Mouse (Mus musculus) intestine, postnatal 0 days (tissue): ENCODE results near the gene Ppip5k2. TPM values are rescaled to one million over a fixed set of nuclear protein-coding genes. Genes with fewer than 3 reads are reported as not detected.

Experiments used
- ATAC-seq: fragments of 200-750 bp; cut with Nextera tagmentation; 2 replicates; pipeline ENCODE4 v1.8.0; 2017; ENCODE audit warnings: mild to moderate bottlenecking, moderate TSS enrichment, moderate library complexity
- H3K27ac ChIP-seq: fragments of 300-500 bp; sonication (generic); 2 replicates; pipeline ENCODE4 v1.5.1; 2014; ENCODE audit warnings: mild to moderate bottlenecking, low read depth, low read length, moderate library complexity
- H3K27me3 ChIP-seq: fragments of 300-500 bp; sonication (generic); replicated peaks from 2 replicates; pipeline ENCODE4 v1.6.1; 2014; ENCODE audit warnings: low read length, mixed read lengths; ENCODE audit not compliant: control insufficient read depth, insufficient read depth
- H3K36me3 ChIP-seq: fragments of 300-500 bp; sonication (generic); 2 replicates; pipeline ENCODE4 v1.6.1; 2014; ENCODE audit warnings: mild to moderate bottlenecking, moderate library complexity; ENCODE audit not compliant: control insufficient read depth, insufficient read depth
- H3K4me1 ChIP-seq: fragments of 300-500 bp; sonication (generic); replicated peaks from 2 replicates; pipeline ENCODE4 v1.6.1; 2014; ENCODE audit warnings: antibody characterized with exemption, low read length, mixed read lengths; ENCODE audit not compliant: control insufficient read depth, insufficient read depth
- H3K4me2 ChIP-seq: fragments of 300-500 bp; sonication (generic); replicated peaks from 2 replicates; pipeline ENCODE4 v1.6.1; 2014; ENCODE audit warnings: low read depth, mild to moderate bottlenecking, moderate library complexity
- H3K4me3 ChIP-seq: fragments of 300-500 bp; sonication (generic); 2 replicates; pipeline ENCODE4 v1.5.1; 2014; ENCODE audit warnings: low read depth, low read length
- H3K9ac ChIP-seq: fragments of 300-500 bp; sonication (generic); 2 replicates; pipeline ENCODE4 v1.6.1; 2014; ENCODE audit warnings: mild to moderate bottlenecking, low read depth, low read length
- H3K9me3 ChIP-seq: fragments of 300-500 bp; sonication (generic); 2 replicates; pipeline ENCODE4 v1.6.1; 2016; ENCODE audit warnings: mixed run types; ENCODE audit not compliant: control insufficient read depth
- CTCF ChIP-seq: sonication (generic); IDR thresholded peaks from 2 replicates; pipeline ENCODE4 v1.5.1; 2016; ENCODE audit warnings: low read depth, mild to moderate bottlenecking, control low read depth, antibody characterized with exemption, moderate library complexity
- WGBS: fragments of 180-500 bp; shearing (Covaris S2); extraction: QIAGEN DNeasy Blood & Tissue Kit; methylation state at CpG from one replicate; pipeline ENCODE4 v1.1.7; 2014; 5-methylcytosine and 5-hydroxymethylcytosine counted together
- polyA plus RNA-seq: library from polyadenylated mRNA; unstranded; fragments of >200 nt; fragmentation: Nextera tagmentation; extraction: Ambion mirVana; gene quantifications from 2 replicates; pipeline ENCODE4 v1.2.1, GENCODE M21; 2015

Ppip5k2 gene
- polyA plus RNA-seq, 1 experiment from 2014 or later: 19.7 TPM

DNA sequence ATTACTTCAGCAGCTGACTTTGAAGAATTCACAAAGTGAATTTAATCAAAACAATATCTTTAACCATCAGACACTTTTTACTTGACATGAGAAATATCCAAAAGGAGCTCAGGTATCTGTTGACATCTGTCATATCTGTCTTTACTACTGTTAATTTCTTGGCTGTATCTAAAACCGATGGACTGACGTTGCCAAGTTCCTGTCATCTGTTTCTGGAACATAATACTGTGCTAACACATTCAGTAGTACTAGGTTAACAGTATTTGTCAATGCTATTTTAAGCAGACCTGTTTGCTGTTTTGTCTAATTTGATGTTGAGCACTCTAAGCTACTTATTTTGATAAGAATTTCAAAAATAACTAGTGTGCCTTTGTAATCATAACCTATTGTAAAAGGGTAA is 18.3 kb upstream of the Ppip5k2 start:
- Histone ChIP-seq H3K4me1 (no peaks in the 10 kb centered on the region), H3K27me3 (no peaks in the 10 kb centered on the region), H3K4me3 (no peak overlapping the region), H3K27ac (no peak overlapping the region), H3K9me3 (no peaks in the 10 kb centered on the region), H3K9ac (no peak overlapping the region), H3K36me3 (peaks cover 5% of the 10 kb centered on the region; the same call in 1 of the 2 replicates), H3K4me2 (no peak overlapping the region)
- no peak for ATAC-seq
- no peak for TF ChIP-seq CTCF
- 87% methylated on average over 2 of the region's 2 CpGs for WGBS

DNA sequence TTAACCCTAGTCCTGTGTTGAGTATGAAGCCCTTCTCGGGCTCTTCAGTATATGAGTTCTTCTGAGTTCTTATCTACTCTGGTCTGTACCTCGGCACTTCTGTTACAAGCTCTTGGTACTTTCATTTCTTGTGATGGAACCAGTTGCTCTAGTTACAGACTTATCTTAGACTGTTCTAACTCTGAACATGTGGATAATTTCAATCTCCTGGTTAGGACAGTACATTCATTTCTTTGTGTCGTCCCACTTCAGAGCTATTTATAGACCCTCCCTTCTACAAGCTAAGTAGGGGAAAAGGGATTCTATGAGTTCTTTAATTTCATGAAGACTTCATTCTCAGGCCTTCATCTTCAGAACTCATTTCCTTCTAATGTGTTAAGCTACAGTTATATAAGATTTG is 17.5 kb upstream of the Ppip5k2 start:
- no peaks in the 10 kb centered on the region for H3K4me1 ChIP-seq
- no peak overlapping the region for H3K9ac ChIP-seq
- H3K27me3 ChIP-seq: no peaks in the 10 kb centered on the region
- no peaks in the 10 kb centered on the region for H3K9me3 ChIP-seq
- no peak overlapping the region for H3K27ac ChIP-seq
- H3K4me2 ChIP-seq: no peak overlapping the region
- H3K36me3 ChIP-seq: peaks cover 5% of the 10 kb centered on the region; the same call in 1 of the 2 replicates
- WGBS: 63% methylated on average over 3 of the region's 3 CpGs
- TF ChIP-seq CTCF: no peak
- ATAC-seq: no peak
- H3K4me3 ChIP-seq: no peak overlapping the region

DNA sequence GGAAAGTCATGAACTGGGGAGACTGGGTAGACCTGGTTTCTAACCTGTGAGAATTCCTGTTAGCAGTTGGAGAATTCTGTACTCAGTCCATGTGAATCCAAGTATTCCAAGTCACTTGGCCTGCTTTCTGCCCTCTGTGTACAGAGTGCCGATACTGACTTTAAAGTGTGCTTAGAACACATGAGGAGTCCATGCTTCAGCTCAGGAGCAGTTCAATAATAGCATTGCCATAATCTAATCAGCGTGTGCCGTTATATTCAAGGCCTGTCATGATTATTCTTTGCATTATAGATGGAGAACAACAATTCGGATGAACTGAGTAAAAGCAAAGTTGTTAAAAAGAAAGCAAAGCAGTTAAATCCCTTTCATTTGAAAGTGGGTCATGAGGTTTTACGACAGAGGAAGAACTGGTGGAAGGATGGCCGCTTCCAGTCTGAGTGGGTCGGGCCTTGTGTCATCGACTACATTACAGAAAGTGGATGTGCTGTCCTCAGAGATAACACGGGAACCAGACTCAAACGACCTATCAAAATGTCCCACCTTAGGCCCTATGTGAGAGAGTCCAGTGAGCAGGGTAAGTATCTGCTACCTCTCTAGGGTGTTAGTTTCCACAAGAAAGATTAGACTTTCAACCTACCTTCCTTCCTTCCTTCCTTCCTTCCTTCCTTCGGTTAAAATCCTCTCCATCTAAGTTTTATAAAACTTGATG is 15.6 kb upstream of the Ppip5k2 start:
- Histone ChIP-seq H3K9me3 (no peaks in the 10 kb centered on the region), H3K36me3 (peaks cover 5% of the 10 kb centered on the region; the same call in 1 of the 2 replicates), H3K4me2 (no peak overlapping the region), H3K4me1 (no peaks in the 10 kb centered on the region), H3K4me3 (no peak overlapping the region), H3K27me3 (no peaks in the 10 kb centered on the region), H3K27ac (no peak overlapping the region), H3K9ac (no peak overlapping the region)
- ATAC-seq: no peak
- 90% methylated on average over 11 of the region's 11 CpGs for WGBS
- TF ChIP-seq CTCF: no peak

DNA sequence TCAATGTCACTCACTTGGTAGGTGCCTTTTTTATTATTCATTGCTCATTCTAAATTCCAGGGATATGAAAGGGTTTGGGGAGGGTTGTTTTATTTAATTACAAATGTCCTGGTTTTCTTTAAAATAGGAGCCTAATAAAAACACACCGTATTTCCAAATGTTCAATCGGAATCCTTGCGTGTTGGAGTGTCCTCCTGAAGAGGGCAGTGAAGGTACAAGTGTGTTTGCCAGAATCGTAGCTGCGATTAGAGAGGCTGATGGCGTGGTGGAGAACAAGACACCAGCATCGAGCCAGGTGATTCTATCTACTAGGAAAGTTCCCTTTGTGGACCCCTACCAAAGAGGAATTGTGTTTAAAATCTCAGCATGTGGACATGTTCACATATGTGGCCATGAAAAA is 14.7 kb upstream of the Ppip5k2 start:
- TF ChIP-seq CTCF: no peak
- Histone ChIP-seq H3K4me2 (no peak overlapping the region), H3K4me3 (no peak overlapping the region), H3K36me3 (peaks cover 5% of the 10 kb centered on the region; the same call in 1 of the 2 replicates), H3K27ac (no peak overlapping the region), H3K9me3 (no peaks in the 10 kb centered on the region), H3K27me3 (no peaks in the 10 kb centered on the region), H3K9ac (no peak overlapping the region), H3K4me1 (no peaks in the 10 kb centered on the region)
- ATAC-seq: no peak
- 76% methylated on average over 7 of the region's 7 CpGs for WGBS

GRCm38 (mm10) chr1:97781674-97782073 is 11.5 kb upstream of the Ppip5k2 start:
- no peak overlapping the region for H3K9ac ChIP-seq
- no peak overlapping the region for H3K4me2 ChIP-seq
- H3K27me3 ChIP-seq: no peaks in the 10 kb centered on the region
- H3K4me1 ChIP-seq: no peaks in the 10 kb centered on the region
- no peak for TF ChIP-seq CTCF
- H3K4me3 ChIP-seq: no peak overlapping the region
- H3K36me3 ChIP-seq: peaks cover 8% of the 10 kb centered on the region; the same call in 1 of the 2 replicates
- 92% methylated on average over 7 of the region's 7 CpGs for WGBS
- H3K27ac ChIP-seq: no peak overlapping the region
- no peak for ATAC-seq
- H3K9me3 ChIP-seq: no peaks in the 10 kb centered on the region

DNA sequence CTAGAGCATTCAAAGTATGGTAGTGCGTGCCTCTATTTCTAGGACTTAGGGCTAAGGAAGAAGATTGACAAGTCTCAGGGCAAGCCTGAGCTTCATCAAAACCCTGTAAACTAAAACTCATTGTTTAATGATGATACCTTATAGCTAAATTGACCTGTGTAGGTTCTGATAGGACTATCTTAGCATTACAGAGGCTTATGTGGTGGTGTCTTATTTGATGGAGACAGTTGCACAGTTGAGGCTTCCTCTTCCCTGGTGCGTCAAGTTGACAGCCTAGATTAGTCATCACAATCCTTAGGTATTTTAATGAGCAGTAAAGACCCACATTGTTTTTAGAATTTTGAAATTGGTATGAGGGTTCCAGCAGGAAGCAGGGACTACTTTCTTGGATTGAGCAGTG is 3.8 kb upstream of the Ppip5k2 start:
- H3K27me3 ChIP-seq: no peaks in the 10 kb centered on the region
- no peak overlapping the region for H3K4me3 ChIP-seq
- 94% methylated on average over 2 of the region's 2 CpGs for WGBS
- no peak for TF ChIP-seq CTCF
- ATAC-seq: no peak
- H3K9ac ChIP-seq: no peak overlapping the region
- peaks cover 3% of the 10 kb centered on the region; the same call in 1 of the 2 replicates for H3K36me3 ChIP-seq
- H3K27ac ChIP-seq: no peak overlapping the region
- no peaks in the 10 kb centered on the region for H3K4me1 ChIP-seq
- H3K9me3 ChIP-seq: no peaks in the 10 kb centered on the region
- no peak overlapping the region for H3K4me2 ChIP-seq
